18 mouse cellular contexts compared by ENCODE assay signal in genomic region chr2:44873718-44874117, GRCm38 (mm10).
DNase-seq lines count a peak whose midpoint lies in the region.
"Had no signal": no experiment of that assay in that cellular context is flagged by ENCODE, and none has a peak within 500 bp of the region (broad histone marks: within the 10 kb centered on the region; RNA-seq: fewer than 3 reads in every experiment).

No protein-coding gene starts in this region.

- H3K27me3 ChIP-seq in splenic B cell, adult 2 months (ENCODE audit: control insufficient read depth, insufficient read depth, low read length, poor library complexity, severe bottlenecking), result no peaks in the 10 kb centered on the region
- H3K27me3 ChIP-seq: forebrain, embryonic 13.5 days; heart, embryonic 12.5 days had no signal

- H3K36me3 ChIP-seq in splenic B cell, adult 2 months (ENCODE audit: control insufficient read depth, insufficient read depth, low read length, poor library complexity, severe bottlenecking), result no peaks in the 10 kb centered on the region
- H3K36me3 ChIP-seq: embryonic facial prominence, embryonic 10.5 days; heart, embryonic 12.5 days; hindbrain, embryonic 10.5 days had no signal

- DNase-seq in A20 (ENCODE audit: low read depth, low spot score), result peak; percentile 82
- DNase-seq in CD4-positive helper T cell, adult 2 months (ENCODE audit: low read depth, low spot score), result peak; percentile 11
- peak; percentile 5 for DNase-seq in Muller cell, postnatal 12 days (ENCODE audit: inconsistent ontology term)
- peak; percentile 6 for DNase-seq in splenic B cell, adult 2 months (ENCODE audit: low read depth, low spot score)
- no peak for DNase-seq in spleen, postnatal 4 days (ENCODE audit: low spot score in 2 of 2)
- DNase-seq in spleen, postnatal 36 days (ENCODE audit: low spot score in 2 of 2), result no peak
- no peak for DNase-seq in frontal cortex, postnatal 25 days (ENCODE audit: low spot score in 2 of 2)
- DNase-seq: adrenal gland, adult 8-10 months; adrenal gland, postnatal 36 days; cerebellum, adult 9-10 months; cerebellum, postnatal 25 days; gastrocnemius, postnatal 10 days; heart, adult 18-20 months; kidney, adult 8-10 months had no signal

Comparison
In these comparisons a context has a peak if more than half of its experiments do, and no peak if none do; other contexts are left out.
1. DNase-seq: peak in A20 (single experiment), CD4-positive helper T cell, adult 2 months (single experiment), Muller cell, postnatal 12 days (single experiment) and splenic B cell, adult 2 months (single experiment); none in spleen, postnatal 4 days (0 of 2), spleen, postnatal 36 days (0 of 2) and frontal cortex, postnatal 25 days (0 of 2).